Mouse (Mus musculus): ENCODE results near the gene Kyat1.
A peak's percentile ranks its signal among the peaks of the same experiment; 100 is the strongest.

Kyat1 gene

DNA sequence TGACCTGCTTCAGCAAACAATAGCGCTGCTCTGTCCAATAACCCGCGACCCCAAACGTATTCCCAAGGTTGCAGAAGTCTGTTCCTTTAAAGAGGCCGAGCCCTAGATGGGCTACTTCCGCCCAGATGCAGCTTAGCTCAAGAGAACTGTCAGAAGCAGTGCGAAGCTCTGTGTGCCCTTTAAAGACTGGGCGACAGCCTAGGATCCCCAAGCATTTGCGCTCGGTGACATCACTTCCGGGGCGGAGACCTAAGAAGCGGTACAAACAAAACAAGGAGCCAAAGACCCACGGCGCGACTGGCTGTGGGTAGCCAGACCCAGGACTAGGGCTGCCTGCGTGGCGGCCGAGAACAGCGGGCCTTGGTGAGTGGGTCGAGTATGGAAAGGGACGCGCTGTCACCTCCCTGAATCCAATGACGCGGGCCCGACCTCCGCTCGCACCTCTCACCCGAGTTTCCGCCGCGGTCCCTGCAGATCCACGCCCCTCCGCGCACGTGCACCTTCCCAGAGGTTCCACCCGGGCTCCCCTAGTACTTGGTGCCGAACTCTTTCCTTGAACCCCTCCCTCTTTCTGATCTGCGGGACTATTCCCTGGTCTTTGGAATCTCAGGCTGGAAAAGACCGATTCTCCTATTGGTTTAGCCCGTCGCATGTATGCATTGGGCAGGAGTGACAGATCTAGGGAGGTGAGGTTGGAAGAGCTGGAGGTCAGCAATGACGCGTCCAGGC lies at the start of gene Kyat1:
Gene Kyat1 (minus strand): TSS at position 219 of the 729 bp plus-strand sequence.
- DNase-seq (ENCODE audit: low read depth): peak; percentile 98

DNA sequence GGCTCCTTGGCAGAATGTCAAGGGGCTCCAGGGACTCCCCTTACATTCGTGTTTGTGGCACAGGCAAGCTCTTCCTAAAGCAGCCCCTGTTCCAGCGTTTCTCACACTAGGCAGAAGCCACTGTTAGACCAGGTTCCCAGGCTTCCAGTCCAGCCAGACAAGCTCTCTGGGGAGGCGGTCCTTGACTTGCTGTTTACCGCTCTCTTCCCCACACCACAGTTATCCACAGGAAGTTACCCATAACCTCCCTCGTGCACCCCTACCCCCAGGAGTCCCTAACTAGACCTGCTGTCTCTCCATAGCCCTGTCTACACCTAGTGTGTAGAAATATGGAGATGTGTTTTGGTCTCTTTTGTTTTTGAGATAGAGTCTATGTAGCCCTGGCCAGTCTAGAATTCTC lies 48.2 kb upstream of the Kyat1 start:
- peak; percentile 66 for DNase-seq (ENCODE audit: low read depth)

DNA sequence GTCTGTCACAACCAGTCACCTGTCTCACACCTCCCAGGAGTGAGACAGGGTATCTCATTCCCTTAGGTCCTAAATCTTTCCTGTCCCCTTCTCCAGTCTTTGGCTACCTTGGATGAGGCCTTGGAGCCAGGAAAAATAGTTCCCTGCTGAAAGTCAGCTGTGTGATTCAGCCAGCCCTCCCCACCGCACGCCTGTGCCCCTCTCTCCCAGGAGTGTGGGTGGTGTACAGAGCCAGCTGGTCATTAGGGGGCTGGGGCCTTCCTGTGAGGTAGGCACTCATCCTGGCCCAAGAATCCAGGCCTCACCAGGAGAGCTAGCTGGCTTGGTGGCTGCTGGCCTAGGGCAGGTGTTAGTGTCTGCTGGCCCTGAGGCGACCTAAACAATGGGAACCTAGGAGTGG lies 46.9 kb upstream of the Kyat1 start:
- no peak for DNase-seq (ENCODE audit: low read depth)

DNA sequence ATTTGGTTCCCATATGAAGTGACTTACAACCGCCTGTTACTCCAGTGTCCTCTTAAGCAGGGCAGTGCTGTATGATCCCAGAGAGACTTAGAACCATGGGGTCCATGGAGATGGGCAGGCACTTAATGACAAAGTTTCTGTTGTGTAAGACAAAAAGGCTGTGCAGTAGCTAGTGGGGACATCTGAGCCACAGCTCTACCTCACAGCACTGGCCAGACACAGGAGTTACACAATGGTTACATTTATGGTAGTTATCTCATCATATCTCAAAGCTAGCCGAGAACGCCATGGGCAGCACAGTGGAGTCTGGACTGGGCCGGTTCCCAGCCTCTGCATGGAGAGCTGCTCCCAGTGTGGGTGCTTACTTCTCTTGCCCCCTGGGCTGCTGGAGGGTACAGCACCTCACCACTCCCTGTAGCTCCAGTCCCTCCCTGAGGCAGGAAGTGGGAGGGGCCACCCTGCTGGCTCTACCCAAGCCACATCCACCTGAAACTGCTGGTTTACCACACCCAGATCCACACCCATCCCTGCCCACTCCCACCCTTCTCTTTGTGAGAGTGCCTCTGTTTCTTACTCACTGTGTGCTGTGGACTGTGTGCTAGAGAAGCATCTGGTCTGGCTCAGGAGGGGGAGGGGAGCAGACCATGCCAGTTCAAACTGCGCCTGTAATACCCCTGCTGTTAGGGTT lies 45.9 kb upstream of the Kyat1 start:
- peak; percentile 94 for DNase-seq (ENCODE audit: low read depth)

DNA sequence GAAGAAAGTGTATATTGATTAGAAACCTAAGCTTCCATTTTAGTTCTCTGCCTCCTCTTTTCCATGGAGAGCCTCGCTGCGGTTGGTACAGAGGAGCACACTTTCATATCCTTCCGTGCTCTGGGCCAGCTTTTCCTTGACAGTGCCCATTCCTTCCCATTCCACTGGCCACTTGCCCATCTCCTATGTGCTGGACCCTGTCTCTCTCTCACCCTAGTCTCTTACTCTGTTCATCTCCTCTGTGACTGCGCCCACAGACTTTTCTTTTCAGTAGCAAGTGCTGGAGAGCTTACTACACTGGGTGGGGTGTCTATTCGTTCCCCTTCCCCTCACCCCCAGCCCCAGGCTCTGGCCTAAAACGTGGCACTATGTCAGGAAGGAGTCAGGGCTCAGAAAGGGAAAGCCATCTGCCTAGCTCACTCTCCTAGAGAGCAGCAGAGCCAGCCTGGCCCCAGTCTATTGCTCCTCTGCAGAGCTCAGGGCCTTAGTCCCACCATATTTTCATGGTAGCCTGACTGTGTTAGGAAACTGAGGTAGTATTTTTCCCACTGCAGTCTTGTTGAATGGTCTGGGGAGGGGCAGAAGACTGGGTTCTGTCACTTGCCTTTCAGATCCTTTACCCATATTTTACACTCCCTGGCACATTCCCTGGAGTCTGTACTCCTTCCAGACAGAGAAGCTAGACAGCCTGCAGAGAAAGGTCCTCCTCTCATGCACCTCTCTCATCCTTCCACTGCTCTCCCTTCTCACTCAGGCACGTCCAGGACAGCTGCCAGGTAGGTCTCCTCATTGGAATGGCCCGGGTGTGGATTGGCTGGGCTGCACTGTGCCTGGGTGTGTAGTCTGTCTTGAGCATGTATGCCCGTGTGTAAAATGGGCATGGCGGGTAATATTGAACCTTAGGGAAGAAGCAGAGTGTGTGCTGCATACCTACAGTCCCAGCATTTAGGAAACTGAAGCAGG lies 44.8 kb upstream of the Kyat1 start:
- no peak for DNase-seq (ENCODE audit: low read depth)

DNA sequence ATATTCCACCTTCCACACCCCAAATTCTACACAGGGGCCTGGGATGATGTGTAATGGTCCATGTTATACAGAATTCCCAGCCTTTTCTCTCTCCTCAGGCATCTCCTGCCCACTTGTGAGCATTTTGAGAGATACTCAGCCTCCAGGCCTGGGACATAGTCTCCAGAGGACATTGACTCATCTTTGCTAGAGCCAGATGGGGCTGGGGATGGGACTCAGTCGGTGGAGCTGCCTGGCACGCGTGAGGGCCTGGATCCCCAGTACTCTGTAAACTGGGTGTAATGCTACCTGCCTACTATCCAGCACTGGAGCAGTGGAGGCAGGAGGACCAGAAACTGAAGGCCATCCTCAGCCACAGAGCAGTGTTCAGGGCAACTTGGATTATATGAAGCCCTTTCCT lies 43.5 kb upstream of the Kyat1 start:
- no peak for DNase-seq (ENCODE audit: low read depth)

DNA sequence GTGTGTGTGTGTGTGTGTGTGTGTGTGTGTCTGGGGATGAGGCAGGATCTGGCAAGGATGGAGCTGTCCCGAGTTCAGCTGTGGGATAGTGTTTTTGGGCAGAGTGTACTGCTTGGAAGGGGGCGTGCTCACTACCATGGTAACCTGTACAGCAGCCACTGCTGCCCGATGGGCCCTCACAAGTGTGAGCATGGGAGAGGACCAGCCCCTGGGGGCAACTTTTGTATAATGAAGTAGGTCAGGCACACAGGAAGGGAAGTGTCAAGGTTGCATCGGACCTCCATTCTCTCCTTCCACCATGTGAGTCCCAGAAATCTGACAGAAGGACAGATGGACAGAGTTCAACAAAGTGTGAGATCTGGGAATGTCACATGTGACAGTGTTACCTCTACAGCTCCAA lies 42.0 kb upstream of the Kyat1 start:
- no peak for DNase-seq (ENCODE audit: low read depth)

DNA sequence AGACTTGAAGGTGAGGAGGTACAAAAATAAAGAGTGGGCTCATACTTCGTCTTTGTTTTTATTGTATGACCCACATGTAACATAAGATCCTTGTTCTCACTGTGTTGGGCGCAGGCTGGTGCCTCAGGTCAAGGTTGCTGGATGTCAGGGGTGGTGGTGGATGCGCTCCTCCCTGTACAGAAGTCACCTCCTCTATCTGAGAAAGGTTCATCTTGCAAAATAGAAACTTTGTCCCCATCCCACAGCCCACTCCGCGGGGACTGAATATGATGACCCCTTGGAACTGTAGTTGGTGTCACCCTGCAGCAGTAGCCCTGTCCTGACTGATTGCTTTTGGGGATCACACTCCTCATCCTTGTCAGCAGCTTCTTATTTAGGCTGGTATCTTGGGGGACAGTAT lies 41.4 kb upstream of the Kyat1 start:
- no peak for DNase-seq (ENCODE audit: low read depth)

DNA sequence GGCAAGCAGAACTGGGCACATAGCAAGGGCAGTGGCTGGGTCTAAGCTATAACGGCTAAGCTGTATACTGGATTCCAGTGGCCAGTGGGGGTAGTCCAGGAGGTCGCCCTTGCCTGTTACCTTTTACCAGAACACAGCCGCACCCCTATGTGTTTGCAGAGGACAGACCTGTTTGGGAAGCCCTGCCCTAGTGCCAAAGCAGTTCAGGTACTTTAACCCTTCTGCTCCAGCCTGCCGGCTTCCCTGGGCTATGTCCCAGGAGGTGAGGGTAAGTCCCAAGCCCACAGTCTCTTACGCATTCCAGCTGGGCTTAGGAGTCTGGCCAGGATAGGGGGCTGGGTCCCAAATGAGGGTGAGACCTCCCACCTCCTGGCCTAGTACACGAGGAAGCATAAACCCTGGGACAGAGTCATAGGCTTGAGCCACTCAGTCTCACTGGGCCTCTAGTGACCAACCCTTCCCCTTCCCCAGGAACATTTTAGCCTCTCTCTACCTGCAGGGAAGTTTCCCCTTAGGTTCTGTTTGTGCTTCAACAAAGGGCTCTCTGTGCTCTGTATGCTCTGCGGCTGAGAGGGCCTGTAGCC lies 39.0 kb upstream of the Kyat1 start:
- no peak for DNase-seq (ENCODE audit: low read depth)

DNA sequence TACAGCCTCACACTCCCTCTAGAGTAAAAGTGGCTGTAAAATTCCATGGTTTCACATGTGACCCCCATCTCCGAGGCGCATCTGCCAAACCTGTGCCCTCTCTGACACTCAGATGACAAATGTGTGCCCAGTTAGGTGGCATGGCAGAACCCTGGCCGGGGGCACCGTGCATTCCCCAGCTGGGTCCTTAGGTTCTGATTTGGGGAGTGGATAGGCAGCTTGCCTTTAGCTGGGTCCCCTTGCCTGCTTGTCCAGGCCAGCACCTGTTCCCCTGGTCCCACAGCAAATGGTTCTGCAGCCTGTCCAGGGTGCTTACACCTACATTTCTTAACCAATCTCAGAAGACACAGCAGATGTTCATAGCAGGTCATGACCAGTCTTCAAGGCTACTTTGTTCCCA lies 37.7 kb upstream of the Kyat1 start:
- no peak for DNase-seq (ENCODE audit: low read depth)

DNA sequence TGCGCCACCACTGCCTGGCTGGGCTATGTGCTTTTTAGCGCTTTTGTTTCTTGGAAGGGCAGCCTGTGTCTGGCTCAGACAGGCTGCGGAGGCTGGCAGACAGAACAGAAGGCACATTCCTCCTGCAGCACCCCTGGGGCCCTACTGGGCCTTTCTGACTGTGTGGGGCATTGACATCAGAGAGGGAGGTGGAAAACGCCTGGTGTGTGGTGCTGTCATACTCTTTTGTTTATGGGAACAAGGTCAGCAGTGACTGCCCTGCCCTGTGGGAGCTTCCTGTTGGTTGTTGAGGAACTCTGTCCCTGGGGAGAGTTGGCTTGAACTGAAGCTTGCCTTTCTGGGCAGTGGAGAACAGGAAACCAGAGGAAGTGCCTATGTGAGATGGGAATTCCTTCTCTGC lies 36.9 kb upstream of the Kyat1 start:
- no peak for DNase-seq (ENCODE audit: low read depth)

DNA sequence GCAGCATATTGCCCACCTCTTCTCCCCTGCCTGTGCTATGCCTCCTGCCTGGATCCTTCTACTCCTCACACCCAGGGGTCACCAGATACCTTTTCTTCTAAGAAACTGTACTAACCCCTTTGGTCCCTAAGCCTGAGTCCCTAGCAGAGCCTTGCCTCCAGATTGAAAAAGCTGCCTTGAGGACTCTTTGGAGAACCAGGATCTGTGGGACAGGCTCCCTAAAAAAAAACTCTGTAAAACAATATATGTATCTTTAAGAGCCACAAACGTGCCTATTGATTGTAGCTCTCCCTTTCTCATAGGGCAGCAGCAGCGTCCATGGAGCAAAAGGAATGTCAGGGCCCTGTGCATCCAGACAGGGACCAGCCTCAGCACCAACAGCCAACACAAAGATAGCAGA lies 34.6 kb upstream of the Kyat1 start, which contains the start of gene Gm28035:
Gene Gm28035 (plus strand): TSS at position 301 of the 400 bp plus-strand sequence.
- DNase-seq (ENCODE audit: low read depth): no peak

DNA sequence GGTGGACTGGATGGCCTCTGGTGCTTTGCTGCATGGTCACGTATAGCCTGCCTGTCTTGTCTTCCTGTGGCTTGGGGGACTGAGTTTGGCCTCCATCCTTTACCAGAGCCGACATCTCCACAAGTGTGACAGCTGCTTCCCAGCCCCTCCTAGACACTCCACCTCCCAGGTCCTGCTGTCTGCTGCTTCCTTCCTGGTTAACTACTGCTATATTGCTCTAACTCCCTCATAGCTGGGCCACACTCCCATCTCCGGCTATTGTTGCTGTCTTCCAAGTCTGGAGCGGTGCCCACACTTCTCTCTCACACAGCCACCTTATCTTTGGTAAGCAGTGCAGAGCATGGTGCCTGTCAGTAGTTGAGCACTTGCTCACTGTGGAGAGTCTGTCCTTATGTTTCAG lies 34.1 kb upstream of the Kyat1 start:
- no peak for DNase-seq (ENCODE audit: low read depth)

DNA sequence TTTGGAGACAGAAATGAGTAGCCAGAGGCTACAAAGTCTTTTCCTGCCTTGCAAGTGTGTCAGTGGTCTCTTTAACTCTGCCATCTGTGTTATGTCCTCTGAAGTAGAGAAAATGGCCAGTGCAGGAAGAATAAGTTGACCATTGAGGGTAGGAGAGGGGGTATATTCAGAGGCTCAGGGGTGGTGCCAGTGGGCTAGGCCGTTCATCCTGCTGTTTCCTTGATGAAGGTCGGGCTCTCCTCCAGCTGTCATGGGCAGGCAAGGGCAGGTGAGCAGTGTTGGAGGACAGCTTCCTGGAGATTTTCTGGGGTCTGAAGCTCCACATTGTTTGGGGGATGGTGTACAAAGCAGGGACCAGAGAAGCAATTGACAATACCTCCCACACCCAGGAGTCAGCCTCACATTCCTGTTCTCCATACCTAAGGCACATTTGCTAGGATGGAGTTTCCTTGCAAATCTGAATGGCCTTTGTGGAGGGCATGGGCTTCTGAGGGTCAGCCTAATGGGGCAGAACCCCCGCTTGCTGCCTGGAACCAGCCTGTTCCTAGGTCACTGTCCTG lies 33.3 kb upstream of the Kyat1 start:
- DNase-seq (ENCODE audit: low read depth): no peak

DNA sequence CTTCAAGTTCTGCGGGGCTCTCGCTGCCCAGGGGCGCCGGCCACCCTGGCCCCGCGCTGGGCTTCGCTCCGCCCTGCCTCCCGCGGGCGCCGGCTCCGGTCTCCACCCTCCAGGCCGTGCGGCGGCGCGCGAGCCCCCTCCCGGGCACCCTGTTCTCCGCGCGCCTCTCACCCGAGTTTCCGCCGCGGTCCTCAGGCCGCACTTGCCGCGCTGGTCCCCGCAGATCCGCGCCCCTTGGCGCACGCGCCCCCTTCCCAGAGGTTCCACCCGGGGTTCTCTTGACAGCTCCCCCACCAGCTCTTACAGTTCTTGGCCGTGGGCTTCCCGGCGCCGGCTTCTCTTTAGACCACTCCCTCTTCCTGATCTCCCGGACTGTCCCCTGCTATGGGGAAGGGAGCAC lies 32.2 kb upstream of the Kyat1 start:
- no peak for DNase-seq (ENCODE audit: low read depth)

DNA sequence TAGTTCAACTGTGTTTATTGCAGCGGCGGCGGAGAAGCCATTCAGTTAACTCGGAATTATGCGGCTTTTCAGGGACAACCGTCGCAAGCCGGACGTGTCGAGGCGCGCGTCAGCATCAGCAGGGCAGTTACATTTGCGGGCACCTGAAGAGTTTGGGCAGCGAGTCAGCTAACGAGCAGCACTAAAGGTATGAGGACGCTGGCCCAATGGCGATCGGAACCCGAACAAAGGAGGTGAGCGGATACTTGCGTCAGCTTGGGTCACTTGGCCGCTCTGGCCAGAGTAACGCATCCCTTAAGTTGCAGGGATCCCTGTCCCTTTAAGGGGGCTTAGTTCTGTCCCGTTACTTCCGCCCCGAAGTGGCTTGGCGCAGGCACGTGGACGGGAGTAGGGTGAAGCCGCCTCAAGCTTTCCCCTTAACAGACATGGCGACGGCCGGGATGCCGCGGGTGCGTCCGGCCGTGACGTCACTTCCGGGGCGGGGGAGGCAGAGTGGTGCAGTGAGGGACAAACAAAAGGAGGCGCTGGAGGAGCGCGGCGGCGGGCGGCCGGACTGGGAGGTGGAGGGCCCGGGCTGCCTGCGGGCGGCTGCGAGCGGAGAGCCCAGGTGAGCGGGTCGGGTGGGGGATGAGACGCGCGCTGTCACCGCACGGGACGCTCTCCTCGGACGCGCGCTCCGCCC lies 31.7 kb upstream of the Kyat1 start, which contains the start of gene Lrrc8a:
Gene Lrrc8a (plus strand): TSS at position 517 of the 682 bp plus-strand sequence.
- peak; percentile 99 for DNase-seq (ENCODE audit: low read depth)

DNA sequence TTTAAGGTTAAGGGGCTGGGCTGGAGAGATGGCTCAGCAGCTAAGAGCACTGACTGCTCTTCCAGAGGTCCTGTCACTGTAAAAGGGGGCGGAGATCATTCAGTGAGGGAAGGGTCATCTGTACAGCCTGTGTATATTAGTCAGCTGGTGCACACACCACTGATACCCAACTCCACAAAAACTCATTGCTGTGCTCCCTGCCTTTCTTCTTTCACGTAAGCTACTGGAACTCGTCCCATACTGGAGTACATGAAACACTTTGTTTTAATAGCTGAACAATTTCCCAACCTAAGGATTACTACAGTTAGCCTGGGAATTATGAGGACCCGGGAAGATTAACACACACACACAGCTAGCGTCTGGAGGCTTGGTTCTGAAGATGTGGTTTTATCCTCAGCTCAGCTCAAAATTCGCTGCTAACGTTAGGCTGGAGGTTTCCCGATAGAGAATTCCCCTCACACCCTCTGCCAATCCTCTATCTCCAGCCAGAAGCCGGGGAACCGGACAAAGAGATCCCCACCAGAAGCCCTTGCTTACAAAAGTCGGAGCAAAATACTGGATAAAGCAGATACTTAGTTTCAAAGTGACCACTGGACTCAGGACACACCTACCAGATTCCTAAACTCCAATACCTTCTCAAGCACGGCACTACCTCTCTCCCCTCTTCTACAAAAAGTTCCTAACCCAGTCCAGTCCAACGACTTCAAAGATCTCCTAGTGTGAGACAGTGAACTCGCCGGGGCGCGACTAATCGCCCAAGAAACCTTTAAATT lies 31.0 kb upstream of the Kyat1 start:
- DNase-seq (ENCODE audit: low read depth): no peak

DNA sequence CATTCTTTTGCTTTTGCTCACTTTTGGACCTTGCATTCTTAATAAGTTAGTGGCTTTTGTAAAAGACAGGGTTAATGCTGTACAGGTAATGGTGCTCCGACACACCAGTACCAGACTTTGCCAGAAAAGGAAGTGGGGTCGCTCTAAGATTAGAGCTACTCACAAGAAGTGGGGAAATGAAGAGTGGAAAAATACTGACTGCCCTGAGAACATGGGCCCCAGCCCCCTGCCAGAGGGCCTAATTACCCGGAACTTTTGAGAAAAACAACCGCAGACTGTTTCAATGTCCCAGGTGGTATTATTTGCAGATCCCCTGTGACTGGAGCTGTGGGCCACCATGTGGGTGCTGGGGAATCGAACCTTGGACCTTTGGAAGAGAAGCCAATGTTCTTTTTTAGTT lies 29.9 kb upstream of the Kyat1 start:
- peak; percentile 60 for DNase-seq (ENCODE audit: low read depth)

DNA sequence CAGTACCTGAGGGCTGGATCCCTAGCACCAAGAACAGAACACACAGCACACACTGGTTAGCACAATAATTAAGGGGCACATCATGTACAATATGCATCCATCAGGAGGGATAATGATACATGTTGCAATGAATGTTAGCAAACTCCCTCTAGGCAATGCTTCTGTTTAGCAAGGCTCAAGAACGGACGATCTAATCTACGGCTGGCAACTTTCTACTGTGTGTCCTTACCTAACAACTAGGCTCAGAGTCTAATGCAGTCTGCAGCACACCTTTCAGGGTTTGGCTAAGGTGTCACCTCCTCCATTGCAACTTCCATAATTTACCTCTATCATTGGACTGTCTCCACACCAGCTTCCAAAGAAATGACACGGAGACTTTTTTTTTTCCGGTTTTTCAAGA lies 10.6 kb upstream of the Kyat1 start:
- DNase-seq (ENCODE audit: low read depth): no peak

DNA sequence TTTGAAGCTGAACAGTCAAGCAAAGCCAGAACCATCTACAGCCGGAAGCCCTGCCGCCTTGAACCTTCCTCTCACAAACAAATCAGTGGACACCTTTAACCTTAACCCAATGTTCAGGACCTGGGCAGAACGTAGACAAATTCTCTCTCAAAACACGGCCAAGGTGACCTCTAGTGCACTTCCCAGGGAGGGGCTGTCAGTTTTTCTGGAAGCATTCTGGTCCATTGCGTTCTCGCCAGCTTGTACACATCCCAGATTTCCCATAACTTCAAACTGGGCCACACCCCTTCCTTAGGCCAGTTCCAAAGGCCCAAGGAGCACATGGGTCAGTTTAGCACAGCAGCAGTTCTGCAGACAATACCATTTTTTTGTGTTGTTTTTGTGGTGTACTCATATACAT lies 9.8 kb upstream of the Kyat1 start:
- no peak for DNase-seq (ENCODE audit: low read depth)

Data from induced T-regulatory cell, adult 2 months (primary cell).